Mouse (Mus musculus): Measurements from ENCODE around the gene Rpl6. TPM values are rescaled to one million over a fixed set of nuclear protein-coding genes. Genes with fewer than 3 reads are reported as not detected.

Rpl6 gene
- total RNA-seq (2014; fragmentation: Nextera tagmentation) (2,340 and 2,677 TPM in 2 replicates), total RNA-seq (2017) (1,622 and 1,735 TPM in 2 replicates)

GRCm38 (mm10) chr5:121204132-121205089 lies at the start of gene Rpl6:
Gene Rpl6 (plus strand): TSS chr5:121204481.
- peak; percentile 90 for ATAC-seq (replicated peaks; ENCODE audit: low FRiP score, low TSS enrichment, poor library complexity, severe bottlenecking)

DNA sequence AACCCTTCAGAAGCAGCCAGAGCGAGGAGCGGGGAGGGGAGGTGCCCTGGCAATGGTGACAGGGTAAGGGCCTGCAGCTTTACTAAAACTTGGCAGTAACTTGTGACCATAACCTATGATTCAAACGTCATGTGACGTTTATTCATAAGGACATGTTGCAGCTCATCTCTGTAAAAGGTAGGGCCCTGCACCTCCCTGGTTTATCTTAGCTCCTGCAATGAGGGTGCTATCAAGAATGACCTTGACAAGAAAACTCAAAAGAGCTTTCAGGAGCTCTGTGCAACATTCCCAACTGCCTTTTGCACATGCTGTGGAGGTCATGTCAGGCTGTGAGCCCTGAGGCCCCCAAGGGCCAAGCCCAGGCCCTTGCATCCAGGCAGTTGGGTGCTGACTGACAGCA lies 48.2 kb upstream of the Rpl6 start:
- ATAC-seq (replicated peaks; ENCODE audit: low FRiP score, low TSS enrichment, poor library complexity, severe bottlenecking), result no peak

DNA sequence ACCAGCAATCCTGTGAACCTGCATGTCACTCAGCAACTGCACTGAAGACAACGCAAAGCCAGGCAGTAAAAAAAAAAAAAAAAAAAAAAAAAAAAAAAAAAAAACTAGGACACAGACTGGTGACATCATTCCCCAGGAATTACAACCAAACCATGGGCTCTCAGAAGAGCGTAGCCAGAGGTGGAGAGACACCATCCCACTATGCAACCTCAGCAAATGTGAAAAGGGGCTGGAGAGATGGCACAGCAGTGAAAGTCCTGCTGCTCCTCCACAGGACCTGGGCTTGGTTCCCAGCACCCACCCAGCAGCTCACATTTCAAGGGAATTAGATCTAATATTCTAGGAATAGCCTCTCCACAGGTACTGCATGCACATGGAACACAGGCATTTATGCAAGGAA lies 47.3 kb upstream of the Rpl6 start:
- no peak for ATAC-seq (replicated peaks; ENCODE audit: low FRiP score, low TSS enrichment, poor library complexity, severe bottlenecking)

GRCm38 (mm10) chr5:121157489-121157888 lies 46.8 kb upstream of the Rpl6 start:
- no peak for ATAC-seq (replicated peaks; ENCODE audit: low FRiP score, low TSS enrichment, poor library complexity, severe bottlenecking)

DNA sequence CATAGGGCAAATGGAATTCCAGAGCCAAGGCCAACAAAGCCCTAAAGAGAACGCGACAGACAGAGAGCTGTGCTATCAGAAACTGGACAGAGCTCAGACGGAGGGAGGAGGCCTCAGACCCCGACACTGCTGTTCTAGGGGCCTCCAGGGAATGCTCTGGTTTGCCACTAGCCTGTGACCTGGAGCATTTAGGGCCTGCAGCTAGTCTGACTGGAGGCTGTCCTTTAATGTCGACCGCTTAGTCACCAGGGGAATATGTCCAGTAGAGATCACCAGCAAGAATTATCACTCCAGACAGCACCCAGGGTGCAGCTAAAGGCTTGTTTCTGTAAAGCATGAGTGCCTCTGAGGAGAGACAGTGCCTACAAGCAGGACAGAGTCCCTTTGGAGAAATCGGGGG lies 45.3 kb upstream of the Rpl6 start:
- no peak for ATAC-seq (replicated peaks; ENCODE audit: low FRiP score, low TSS enrichment, poor library complexity, severe bottlenecking)

DNA sequence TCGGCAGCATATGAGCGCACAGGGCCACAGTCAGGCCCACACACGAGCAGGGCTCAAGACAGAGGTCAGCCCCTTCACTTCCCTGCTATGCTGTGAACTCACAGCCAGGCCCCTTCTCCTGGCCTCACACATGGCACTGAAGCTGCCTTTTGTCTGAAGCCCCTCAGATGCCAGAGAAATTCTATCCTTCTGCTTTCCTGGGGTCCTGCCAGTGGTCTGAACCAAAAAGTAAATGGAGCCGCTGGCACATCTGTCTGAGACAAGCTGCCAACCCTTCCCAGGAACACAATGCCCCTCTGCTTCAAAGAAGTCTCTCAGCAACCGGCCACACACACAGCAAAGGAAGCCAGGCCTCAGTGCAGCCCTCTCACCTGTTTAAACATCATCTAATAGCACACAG lies 42.0 kb upstream of the Rpl6 start:
- ATAC-seq (replicated peaks; ENCODE audit: low FRiP score, low TSS enrichment, poor library complexity, severe bottlenecking), result no peak

DNA sequence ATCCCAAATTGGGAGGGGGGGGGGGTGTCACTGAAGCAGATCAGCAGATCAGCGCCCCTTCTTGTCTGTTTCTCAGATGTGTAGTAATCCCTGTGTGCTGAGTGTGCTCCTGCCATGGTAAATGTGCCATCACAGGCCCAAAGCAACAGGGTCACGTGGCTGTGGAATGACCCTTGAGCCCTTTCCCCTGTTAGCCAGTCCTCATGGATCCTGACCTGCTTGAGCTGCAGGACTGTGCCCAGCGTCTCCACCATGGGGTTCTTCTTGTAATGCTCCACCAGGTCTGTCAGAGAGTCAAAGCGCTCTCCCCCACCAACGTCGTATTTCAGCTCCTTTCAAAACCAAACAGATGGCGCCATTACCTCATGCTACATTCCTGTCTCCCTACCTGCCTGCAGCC lies 41.4 kb upstream of the Rpl6 start:
- ATAC-seq (replicated peaks; ENCODE audit: low FRiP score, low TSS enrichment, poor library complexity, severe bottlenecking), result no peak

GRCm38 (mm10) chr5:121166884-121167283 lies 37.4 kb upstream of the Rpl6 start:
- ATAC-seq (replicated peaks; ENCODE audit: low FRiP score, low TSS enrichment, poor library complexity, severe bottlenecking), result no peak

- no peak for ATAC-seq (replicated peaks; ENCODE audit: low FRiP score, low TSS enrichment, poor library complexity, severe bottlenecking)
Measured at GRCm38 (mm10) chr5:121169588-121169987, 34.7 kb upstream of the Rpl6 start.

GRCm38 (mm10) chr5:121172835-121173234 lies 31.4 kb upstream of the Rpl6 start:
- no peak for ATAC-seq (replicated peaks; ENCODE audit: low FRiP score, low TSS enrichment, poor library complexity, severe bottlenecking)

DNA sequence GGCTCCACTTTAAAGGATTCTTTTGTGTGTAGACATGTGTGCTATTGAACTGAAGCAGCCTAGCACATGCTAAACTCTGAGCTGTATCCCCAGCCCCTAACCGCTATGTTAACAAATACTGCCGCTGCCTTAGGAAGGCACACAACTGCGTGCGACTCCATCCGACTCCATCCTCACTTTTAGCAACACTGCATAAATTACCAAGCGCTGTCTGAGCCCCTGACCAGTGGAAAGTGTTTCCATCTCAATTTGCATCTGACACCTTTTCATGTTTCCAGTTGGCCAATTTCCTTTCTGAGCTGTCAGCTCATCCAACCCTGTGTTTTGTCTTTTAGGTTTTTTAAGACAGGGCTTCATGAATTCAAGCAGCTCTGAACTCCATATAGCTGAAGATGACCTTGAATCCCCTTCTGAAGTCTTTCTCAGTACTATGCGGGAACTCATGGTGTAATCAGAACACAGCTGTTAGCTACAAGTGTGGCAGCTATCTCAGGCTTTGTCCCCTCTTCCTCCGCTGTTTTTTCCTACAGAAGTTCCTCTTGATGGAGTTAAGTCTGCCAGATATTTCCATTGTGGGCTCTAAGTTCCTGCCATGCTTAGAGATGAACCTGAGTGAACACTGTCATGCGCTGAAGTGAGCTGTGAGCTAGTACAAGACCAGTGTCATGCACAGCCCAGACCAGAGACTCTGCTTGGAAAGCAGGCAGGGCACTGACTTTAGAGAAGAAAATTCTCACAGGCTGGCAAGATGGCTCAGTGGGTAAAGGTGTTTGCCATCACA lies 25.0 kb upstream of the Rpl6 start:
- no peak for ATAC-seq (replicated peaks; ENCODE audit: low FRiP score, low TSS enrichment, poor library complexity, severe bottlenecking)

DNA sequence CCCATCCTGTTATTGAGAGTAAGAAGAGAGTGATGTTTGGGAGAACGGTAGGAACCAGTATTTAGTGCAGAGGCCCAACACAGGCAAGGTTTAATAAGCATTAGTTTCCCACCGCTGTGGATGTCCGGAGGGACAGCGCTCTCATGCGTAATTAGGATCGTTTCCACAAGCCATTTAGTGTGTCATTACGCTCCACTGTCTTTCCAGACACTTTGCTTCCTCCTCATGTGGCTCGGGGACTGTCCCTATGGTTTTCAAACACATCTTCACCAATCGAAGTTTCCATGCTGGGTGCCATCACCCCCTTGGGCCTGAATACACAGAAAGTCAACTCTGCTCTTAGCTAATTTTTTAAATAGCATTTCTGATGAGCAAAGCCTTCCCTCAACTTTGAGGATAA lies 21.0 kb upstream of the Rpl6 start:
- ATAC-seq (replicated peaks; ENCODE audit: low FRiP score, low TSS enrichment, poor library complexity, severe bottlenecking), result no peak

GRCm38 (mm10) chr5:121184375-121184774 lies 19.9 kb upstream of the Rpl6 start:
- no peak for ATAC-seq (replicated peaks; ENCODE audit: low FRiP score, low TSS enrichment, poor library complexity, severe bottlenecking)

GRCm38 (mm10) chr5:121184945-121185551 lies 19.2 kb upstream of the Rpl6 start:
- peak; percentile 68 for ATAC-seq (replicated peaks; ENCODE audit: low FRiP score, low TSS enrichment, poor library complexity, severe bottlenecking)

GRCm38 (mm10) chr5:121187580-121188001 lies 16.7 kb upstream of the Rpl6 start:
- no peak for ATAC-seq (replicated peaks; ENCODE audit: low FRiP score, low TSS enrichment, poor library complexity, severe bottlenecking)

DNA sequence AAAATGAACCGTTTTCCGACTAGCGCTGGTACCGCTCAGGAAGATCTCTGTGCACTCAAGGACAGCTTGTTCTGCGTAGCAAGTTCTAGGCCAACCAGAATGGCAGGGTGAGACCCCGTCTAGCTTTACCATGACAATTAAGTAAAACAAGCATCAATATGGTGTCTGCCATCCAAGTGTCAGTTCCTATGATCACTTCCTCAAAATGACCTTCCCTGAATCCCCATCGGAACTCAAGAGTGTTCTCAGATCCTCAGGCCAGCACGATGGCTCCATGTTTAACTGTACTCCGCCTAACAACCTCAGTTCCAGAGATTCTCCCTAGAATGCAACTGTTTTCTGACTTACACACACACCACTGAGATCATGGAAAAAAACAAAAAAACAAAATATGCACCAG lies 16.0 kb upstream of the Rpl6 start:
- ATAC-seq (replicated peaks; ENCODE audit: low FRiP score, low TSS enrichment, poor library complexity, severe bottlenecking), result no peak

GRCm38 (mm10) chr5:121189182-121189581 lies 15.1 kb upstream of the Rpl6 start:
- no peak for ATAC-seq (replicated peaks; ENCODE audit: low FRiP score, low TSS enrichment, poor library complexity, severe bottlenecking)

DNA sequence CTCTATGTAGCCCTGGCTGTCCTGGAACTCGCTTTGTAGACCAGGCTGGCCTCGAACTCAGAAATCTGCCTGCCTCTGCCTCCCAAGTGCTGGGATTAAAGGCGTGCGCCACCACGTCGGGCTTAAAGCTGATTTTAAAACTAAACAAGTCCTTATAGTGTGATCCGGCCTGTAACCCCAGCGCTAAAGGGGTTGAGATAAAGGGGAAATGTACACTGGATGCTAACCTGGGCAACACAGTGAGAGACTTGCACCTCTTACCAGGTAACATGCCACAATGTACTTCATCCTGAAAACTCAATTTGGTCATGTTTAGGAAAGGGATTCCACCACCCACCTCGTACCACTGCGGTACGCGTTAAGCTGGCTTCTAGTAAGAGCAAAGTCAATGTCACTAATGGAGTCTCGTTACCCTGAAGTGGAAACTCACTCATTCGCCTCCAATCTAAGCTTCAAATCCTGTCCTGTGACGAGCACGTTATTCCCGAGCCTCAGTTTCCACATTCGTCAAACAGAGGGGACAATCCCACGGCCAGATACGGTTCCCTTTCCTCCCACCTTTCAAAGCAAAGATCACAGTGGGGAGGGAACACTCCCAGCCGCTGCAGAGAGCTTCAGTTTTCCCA lies 14.0 kb upstream of the Rpl6 start:
- ATAC-seq (replicated peaks; ENCODE audit: low FRiP score, low TSS enrichment, poor library complexity, severe bottlenecking), result no peak

- ATAC-seq (replicated peaks; ENCODE audit: low FRiP score, low TSS enrichment, poor library complexity, severe bottlenecking), result peak; percentile 74
Measured at GRCm38 (mm10) chr5:121190836-121191583, 13.3 kb upstream of the Rpl6 start, which contains the start of gene Ptpn11. Gene Ptpn11 (minus strand): TSS chr5:121191397.
